Mouse (Mus musculus) lung, postnatal 0 days (tissue): ENCODE data around the gene Dnajb5.

Experiments used
- CTCF ChIP-seq: IDR thresholded peaks from 2 replicates; pipeline ENCODE4 v1.5.1; 2016; ENCODE audit warnings: antibody characterized with exemption, mild to moderate bottlenecking
- EP300 ChIP-seq: IDR thresholded peaks from 2 replicates; pipeline ENCODE4 v1.6.1; 2016; ENCODE audit warnings: antibody characterized with exemption, mild to moderate bottlenecking, control low read depth

GRCm38 (mm10) chr4:42955200-42955599 lies 5.6 kb downstream of the Dnajb5 start:
- TF ChIP-seq CTCF (no peak), EP300 (no peak)
